Mouse (Mus musculus): ENCODE data around the gene Nipsnap3a. TPM values are rescaled to one million over a fixed set of nuclear protein-coding genes. Genes with fewer than 3 reads are reported as not detected.
A peak's percentile ranks its signal among the peaks of the same experiment; 100 is the strongest.

Nipsnap3a gene
- polyA plus RNA-seq, 1 experiment from 2014 or later = not detected

DNA sequence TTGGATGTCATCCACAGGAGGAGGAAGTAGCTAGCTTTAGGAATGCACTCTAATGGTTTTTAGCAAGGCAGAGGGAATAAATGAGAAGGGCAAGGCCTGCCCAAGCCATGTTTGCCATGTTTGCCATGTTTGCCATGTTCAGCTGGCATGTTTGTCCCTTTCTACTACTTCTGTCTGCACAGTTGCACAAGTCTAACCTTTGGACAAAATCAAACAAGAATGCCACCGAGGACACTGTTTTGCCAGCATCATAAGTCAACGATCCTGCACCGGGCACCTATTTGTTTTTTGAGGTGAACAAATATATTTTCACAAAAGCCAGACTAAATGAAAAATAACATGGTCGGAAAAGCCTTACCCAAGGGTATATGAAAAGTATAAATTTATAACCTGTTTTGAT lies 20.8 kb downstream of the Nipsnap3a start:
- no peaks in the 10 kb centered on the region for H3K9me3 ChIP-seq (replicated peaks; ENCODE audit: control insufficient read depth, low read length)
- peaks cover under 1% of the 10 kb centered on the region; the same call in 1 of the 2 replicates for H3K36me3 ChIP-seq (ENCODE audit: control insufficient read depth, insufficient read depth)
- no peak overlapping the region for H3K9ac ChIP-seq (ENCODE audit: low read depth, low read length)
- H3K4me2 ChIP-seq (ENCODE audit: low read depth, low read length) = no peak overlapping the region
- WGBS (ENCODE audit: insufficient replicate concordance) = 62% methylated on average over 4 of the region's 4 CpGs
- H3K27me3 ChIP-seq (ENCODE audit: control insufficient read depth, insufficient read depth, low read depth, low read length) = no peaks in the 10 kb centered on the region
- H3K4me1 ChIP-seq (ENCODE audit: control insufficient read depth, low read depth, low read length) = peaks cover 7% of the 10 kb centered on the region
- H3K4me3 ChIP-seq (ENCODE audit: low read depth, low read length) = no peak overlapping the region
- no peak for ATAC-seq (ENCODE audit: low read depth)
- no peak overlapping the region for H3K27ac ChIP-seq (ENCODE audit: low read length)

DNA sequence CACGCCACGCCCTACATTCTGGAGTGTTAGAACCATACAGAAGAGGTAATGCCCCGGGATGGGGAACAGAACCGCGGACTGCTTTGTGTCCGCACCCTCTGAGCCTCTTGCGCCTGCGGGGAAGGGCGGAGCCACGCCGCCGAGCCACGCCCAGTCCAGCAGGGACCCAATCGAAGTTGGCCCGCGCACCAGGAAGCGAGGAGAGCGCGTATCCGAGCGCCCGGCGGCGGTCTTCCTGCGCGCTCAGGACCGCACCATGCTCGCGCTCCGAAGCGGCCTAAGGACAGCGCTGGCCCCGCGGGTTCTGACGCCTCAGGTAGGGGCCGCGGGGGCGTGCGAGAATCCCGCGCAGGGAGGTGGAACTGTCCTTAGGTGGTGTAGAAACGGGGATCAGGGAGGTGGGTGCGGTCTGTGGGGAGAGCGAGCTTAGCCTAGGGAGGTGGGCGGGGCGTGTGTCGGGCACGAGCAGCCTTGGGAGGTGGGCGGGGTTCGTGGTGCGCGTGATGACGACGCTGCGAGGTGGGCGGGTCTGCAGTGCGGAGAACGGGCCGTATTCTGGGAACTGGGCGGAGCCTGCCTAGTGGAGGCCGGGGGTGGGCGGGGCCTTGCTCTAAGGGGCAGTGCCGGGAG lies 22.8 kb downstream of the Nipsnap3a start, which contains the start of gene Nipsnap3b:
Nipsnap3b (plus strand) TSS at position 149 of the 630 bp plus-strand sequence.
- no peaks in the 10 kb centered on the region for H3K9me3 ChIP-seq (replicated peaks; ENCODE audit: control insufficient read depth, low read length)
- peak; percentile 96 for ATAC-seq (ENCODE audit: low read depth)

DNA sequence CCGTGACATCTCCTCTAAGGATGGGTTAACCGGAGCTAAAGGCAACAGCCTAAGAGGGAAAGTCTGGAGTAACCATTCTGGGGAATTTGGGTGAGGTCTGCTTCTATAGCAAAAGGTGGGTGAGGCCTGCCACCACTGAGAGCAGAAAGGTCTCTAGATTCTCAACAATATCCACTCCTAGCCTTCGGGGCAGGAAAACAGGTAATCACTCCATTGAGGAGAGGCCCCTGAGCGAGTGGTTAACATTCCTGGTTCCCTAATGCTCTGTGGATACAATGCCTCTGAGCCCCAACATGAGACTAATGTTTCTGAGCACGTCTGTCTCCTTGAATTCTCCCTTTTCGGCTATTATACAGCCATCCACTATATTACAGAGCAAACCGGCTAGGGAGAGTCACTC lies 25.3 kb downstream of the Nipsnap3a start:
- Histone ChIP-seq H3K27me3 (ENCODE audit: control insufficient read depth, insufficient read depth, low read depth, low read length) (no peaks in the 10 kb centered on the region), H3K36me3 (ENCODE audit: control insufficient read depth, insufficient read depth) (peaks cover 26% of the 10 kb centered on the region), H3K4me2 (ENCODE audit: low read depth, low read length) (no peak overlapping the region), H3K4me3 (ENCODE audit: low read depth, low read length) (no peak overlapping the region), H3K4me1 (ENCODE audit: control insufficient read depth, low read depth, low read length) (peaks cover 7% of the 10 kb centered on the region), H3K9ac (ENCODE audit: low read depth, low read length) (no peak overlapping the region), H3K9me3 (replicated peaks; ENCODE audit: control insufficient read depth, low read length) (0 out of 2 replicates have a peak, but pooled peaks cover 2% of the 10 kb centered on the region), H3K27ac (ENCODE audit: low read length) (no peak overlapping the region)
- ATAC-seq (ENCODE audit: low read depth) = no peak
- 71% methylated on average over 7 of the region's 7 CpGs for WGBS (ENCODE audit: insufficient replicate concordance)

More for the DNA sequence above, 22.8 kb downstream of the Nipsnap3a start, which contains the start of gene Nipsnap3b:
- Histone ChIP-seq H3K4me2 (ENCODE audit: low read depth, low read length) (peak within 1 kb of the TSS; percentile 76), H3K9ac (ENCODE audit: low read depth, low read length) (peak within 1 kb of the TSS; percentile 85), H3K27ac (ENCODE audit: low read length) (peak within 1 kb of the TSS; percentile 84), H3K27me3 (ENCODE audit: control insufficient read depth, insufficient read depth, low read depth, low read length) (no peaks in the 10 kb centered on the region), H3K4me3 (ENCODE audit: low read depth, low read length) (peak within 1 kb of the TSS; percentile 86), H3K4me1 (ENCODE audit: control insufficient read depth, low read depth, low read length) (peaks cover 7% of the 10 kb centered on the region), H3K36me3 (ENCODE audit: control insufficient read depth, insufficient read depth) (peaks cover 13% of the 10 kb centered on the region)
- under 1% methylated on average over 63 of the region's 63 CpGs for WGBS (ENCODE audit: insufficient replicate concordance)

DNA sequence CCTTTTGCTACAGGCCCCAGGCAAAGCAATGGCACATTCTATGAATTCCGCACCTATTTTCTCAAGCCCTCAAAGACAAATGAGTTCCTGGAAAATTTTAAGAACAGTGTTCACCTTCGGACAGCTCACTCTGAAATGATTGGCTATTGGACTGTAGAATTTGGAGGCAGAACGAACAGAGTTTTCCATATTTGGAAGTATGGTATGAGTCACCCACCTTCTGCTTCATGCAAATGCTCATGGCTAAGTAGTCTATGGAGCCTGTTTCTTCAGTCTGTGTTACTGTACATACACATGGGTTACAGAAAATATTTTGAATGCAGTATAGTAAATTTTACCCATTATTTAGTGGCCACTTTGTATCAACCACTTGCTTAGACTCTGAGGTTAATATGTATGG lies 26.0 kb downstream of the Nipsnap3a start:
- ATAC-seq (ENCODE audit: low read depth) = no peak
- Histone ChIP-seq H3K4me3 (ENCODE audit: low read depth, low read length) (no peak overlapping the region), H3K36me3 (ENCODE audit: control insufficient read depth, insufficient read depth) (peaks cover 26% of the 10 kb centered on the region), H3K9me3 (replicated peaks; ENCODE audit: control insufficient read depth, low read length) (0 out of 2 replicates have a peak, but pooled peaks cover 2% of the 10 kb centered on the region), H3K4me2 (ENCODE audit: low read depth, low read length) (no peak overlapping the region), H3K4me1 (ENCODE audit: control insufficient read depth, low read depth, low read length) (peaks cover 7% of the 10 kb centered on the region), H3K27ac (ENCODE audit: low read length) (no peak overlapping the region), H3K27me3 (ENCODE audit: control insufficient read depth, insufficient read depth, low read depth, low read length) (no peaks in the 10 kb centered on the region), H3K9ac (ENCODE audit: low read depth, low read length) (no peak overlapping the region)
- 79% methylated on average over 3 of the region's 3 CpGs for WGBS (ENCODE audit: insufficient replicate concordance)

DNA sequence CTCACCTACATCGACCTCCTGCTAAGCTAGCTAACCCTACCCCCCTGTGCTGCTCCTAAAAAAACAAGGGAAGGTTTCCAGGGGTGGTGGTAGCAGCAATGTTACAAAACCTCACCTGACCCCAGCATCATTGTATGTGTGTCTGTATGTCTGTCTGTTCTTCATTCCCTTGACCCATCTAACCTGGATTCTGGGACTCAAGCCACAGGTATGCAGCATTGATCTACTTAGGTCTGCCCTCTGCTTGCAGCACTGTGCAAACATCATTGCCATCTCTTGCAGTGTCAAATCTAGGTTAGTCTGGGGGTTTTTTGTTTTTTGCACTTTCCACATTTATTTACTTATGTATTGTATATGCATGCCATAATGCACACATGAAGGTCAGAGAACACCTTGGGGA lies 29.3 kb downstream of the Nipsnap3a start:
- ATAC-seq (ENCODE audit: low read depth) = no peak; the same call in 1 of the 2 replicates
- no peak overlapping the region for H3K4me3 ChIP-seq (ENCODE audit: low read depth, low read length)
- no peaks in the 10 kb centered on the region for H3K4me1 ChIP-seq (ENCODE audit: control insufficient read depth, low read depth, low read length)
- H3K36me3 ChIP-seq (ENCODE audit: control insufficient read depth, insufficient read depth) = peaks cover 26% of the 10 kb centered on the region
- WGBS (ENCODE audit: insufficient replicate concordance) = 62% methylated on average over 1 of the region's 1 CpGs
- no peaks in the 10 kb centered on the region for H3K27me3 ChIP-seq (ENCODE audit: control insufficient read depth, insufficient read depth, low read depth, low read length)
- H3K9me3 ChIP-seq (replicated peaks; ENCODE audit: control insufficient read depth, low read length) = 0 out of 2 replicates have a peak, but pooled peaks cover 2% of the 10 kb centered on the region
- H3K4me2 ChIP-seq (ENCODE audit: low read depth, low read length) = no peak overlapping the region
- no peak overlapping the region for H3K9ac ChIP-seq (ENCODE audit: low read depth, low read length)
- H3K27ac ChIP-seq (ENCODE audit: low read length) = no peak overlapping the region

DNA sequence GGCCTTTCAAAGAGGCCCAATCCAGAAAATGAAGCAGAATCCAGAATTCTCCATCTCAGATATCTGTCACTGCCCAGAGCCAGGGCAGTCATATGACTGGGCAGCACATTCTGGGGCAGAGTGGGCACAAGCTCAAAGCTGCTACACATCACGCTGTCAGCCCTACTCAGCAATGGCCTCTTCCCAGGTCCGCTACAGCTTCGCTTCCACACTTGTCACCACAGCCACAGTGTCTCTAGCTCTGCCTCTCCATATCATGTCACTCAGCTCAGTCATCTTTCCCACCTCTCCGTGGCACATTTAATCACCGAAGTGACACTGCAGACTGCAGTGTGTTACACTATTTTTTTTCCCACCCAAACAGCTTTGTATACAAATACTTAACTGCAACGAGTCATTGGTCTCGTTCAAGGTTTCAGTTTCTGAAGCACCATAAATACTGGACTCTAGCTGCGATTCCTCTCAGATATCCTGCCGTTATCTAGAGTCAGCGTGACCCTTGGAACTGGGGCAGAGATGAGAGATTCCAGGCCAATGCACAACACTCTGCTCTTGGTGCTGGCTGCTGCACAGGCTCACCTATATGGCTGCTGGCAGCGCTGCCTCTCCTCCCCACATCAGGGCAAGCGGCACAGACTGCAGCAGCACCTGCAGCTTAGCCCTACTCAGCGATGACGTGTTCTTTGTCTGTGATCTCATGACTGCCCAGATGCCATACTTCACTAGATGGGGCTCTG lies 34.3 kb downstream of the Nipsnap3a start:
- Histone ChIP-seq H3K9me3 (replicated peaks; ENCODE audit: control insufficient read depth, low read length) (no peaks in the 10 kb centered on the region), H3K36me3 (ENCODE audit: control insufficient read depth, insufficient read depth) (peaks cover 3% of the 10 kb centered on the region; the same call in 1 of the 2 replicates), H3K27ac (ENCODE audit: low read length) (peak overlapping the region; percentile 58), H3K4me2 (ENCODE audit: low read depth, low read length) (peak overlapping the region; percentile 24; the same call in 1 of the 2 replicates), H3K9ac (ENCODE audit: low read depth, low read length) (no peak overlapping the region), H3K4me1 (ENCODE audit: control insufficient read depth, low read depth, low read length) (no peaks in the 10 kb centered on the region), H3K27me3 (ENCODE audit: control insufficient read depth, insufficient read depth, low read depth, low read length) (no peaks in the 10 kb centered on the region), H3K4me3 (ENCODE audit: low read depth, low read length) (no peak overlapping the region)
- 75% methylated on average over 14 of the region's 14 CpGs for WGBS (ENCODE audit: insufficient replicate concordance)
- peak; percentile 88 for ATAC-seq (ENCODE audit: low read depth)

DNA sequence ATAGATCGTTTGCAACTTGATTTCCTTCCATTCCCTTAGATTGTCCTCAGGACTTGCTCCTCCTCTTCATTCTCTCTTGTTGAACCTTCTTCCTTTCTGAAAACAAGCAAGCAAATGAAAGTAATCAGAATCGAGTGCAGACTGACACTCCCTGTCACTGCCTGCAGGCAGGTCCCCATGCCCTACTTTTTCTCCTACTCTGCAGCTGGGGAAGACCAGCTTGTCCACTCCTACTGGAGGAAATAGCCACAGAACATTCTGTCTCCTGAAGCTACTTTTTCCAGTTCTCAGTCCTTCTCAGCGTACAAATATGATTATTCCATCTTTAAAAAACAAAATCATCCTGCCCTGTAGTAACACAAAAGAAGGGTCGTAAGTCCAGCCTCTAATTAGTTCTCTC lies 35.3 kb downstream of the Nipsnap3a start:
- no peak overlapping the region for H3K4me2 ChIP-seq (ENCODE audit: low read depth, low read length)

DNA sequence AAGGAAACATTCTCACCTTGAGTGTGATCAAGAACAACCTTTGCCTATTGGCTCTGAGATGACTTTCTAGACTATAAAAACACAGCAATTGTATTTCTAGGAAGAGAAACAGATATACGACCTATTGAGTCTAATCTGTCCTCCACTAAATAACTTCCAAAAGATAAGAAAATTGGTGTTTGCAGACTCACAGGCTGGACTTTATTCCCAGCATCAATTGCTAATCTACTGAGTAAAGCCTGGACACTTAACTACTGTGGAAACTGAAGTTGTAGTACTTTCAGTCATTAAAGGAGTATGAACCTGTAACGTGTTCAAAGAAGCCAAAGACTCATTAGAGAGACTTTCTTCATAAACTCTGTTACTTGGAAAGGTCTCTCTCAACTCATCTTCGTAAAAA lies 38.7 kb downstream of the Nipsnap3a start:
- Histone ChIP-seq H3K9me3 (replicated peaks; ENCODE audit: control insufficient read depth, low read length) (no peaks in the 10 kb centered on the region), H3K4me3 (ENCODE audit: low read depth, low read length) (no peak overlapping the region), H3K4me2 (ENCODE audit: low read depth, low read length) (no peak overlapping the region), H3K27me3 (ENCODE audit: control insufficient read depth, insufficient read depth, low read depth, low read length) (no peaks in the 10 kb centered on the region), H3K4me1 (ENCODE audit: control insufficient read depth, low read depth, low read length) (no peaks in the 10 kb centered on the region), H3K9ac (ENCODE audit: low read depth, low read length) (no peak overlapping the region), H3K36me3 (ENCODE audit: control insufficient read depth, insufficient read depth) (no peaks in the 10 kb centered on the region), H3K27ac (ENCODE audit: low read length) (no peak overlapping the region)
- 46% methylated on average over 3 of the region's 3 CpGs for WGBS (ENCODE audit: insufficient replicate concordance)
- no peak for ATAC-seq (ENCODE audit: low read depth)

More for the DNA sequence above, 35.3 kb downstream of the Nipsnap3a start:
- Histone ChIP-seq H3K9me3 (replicated peaks; ENCODE audit: control insufficient read depth, low read length) (no peaks in the 10 kb centered on the region), H3K9ac (ENCODE audit: low read depth, low read length) (no peak overlapping the region), H3K4me3 (ENCODE audit: low read depth, low read length) (no peak overlapping the region), H3K4me1 (ENCODE audit: control insufficient read depth, low read depth, low read length) (no peaks in the 10 kb centered on the region), H3K27me3 (ENCODE audit: control insufficient read depth, insufficient read depth, low read depth, low read length) (no peaks in the 10 kb centered on the region), H3K27ac (ENCODE audit: low read length) (no peak overlapping the region), H3K36me3 (ENCODE audit: control insufficient read depth, insufficient read depth) (no peaks in the 10 kb centered on the region; the same call in 1 of the 2 replicates)
- no peak for ATAC-seq (ENCODE audit: low read depth)
- 65% methylated on average over 4 of the region's 4 CpGs for WGBS (ENCODE audit: insufficient replicate concordance)

All from liver, embryonic 16.5 days (tissue).